Mouse (Mus musculus) myocyte (in vitro differentiated cells): Measurements from ENCODE around the gene Rnf181. TPM values are rescaled to one million over a fixed set of nuclear protein-coding genes. Genes with fewer than 3 reads are reported as not detected.

ENCODE experiments used
- H3K27me3 ChIP-seq: one replicate; pipeline ENCODE4 v1.6.1; 2011; ENCODE audit not compliant: control insufficient read depth, insufficient read depth, insufficient read length
- H3K36me3 ChIP-seq: one replicate; pipeline ENCODE4 v1.6.1; 2011; ENCODE audit not compliant: control insufficient read depth, insufficient read depth
- H3K4me2 ChIP-seq: one replicate; pipeline ENCODE4 v1.6.1; 2011; ENCODE audit warnings: low read depth, control low read depth
- H3K4me3 ChIP-seq: one replicate; pipeline ENCODE4 v1.5.1; 2011; ENCODE audit warnings: mild to moderate bottlenecking, control low read depth, moderate library complexity
- H3K79me2 ChIP-seq: one replicate; pipeline ENCODE4 v1.6.1; 2011; ENCODE audit not compliant: control insufficient read depth, insufficient read depth
- H3ac ChIP-seq: one replicate; pipeline ENCODE4 v1.6.1; 2011; ENCODE audit not compliant: control insufficient read depth, insufficient read length
- CEBPB ChIP-seq: IDR thresholded peaks from 2 replicates; pipeline ENCODE4 v1.6.1; 2011; ENCODE audit warnings: mild to moderate bottlenecking, moderate library complexity; ENCODE audit not compliant: poor library complexity, insufficient read depth, severe bottlenecking
- E2F4 ChIP-seq: IDR thresholded peaks from one replicate; pipeline ENCODE4 v1.6.1; 2011; ENCODE audit warnings: mild to moderate bottlenecking, control low read depth, moderate library complexity; ENCODE audit not compliant: insufficient read depth
- MAX ChIP-seq: IDR thresholded peaks from one replicate; pipeline ENCODE4 v1.6.1; 2011; ENCODE audit warnings: low read depth, mild to moderate bottlenecking, control low read depth
- MYOD1 ChIP-seq, 3 experiments: IDR thresholded peaks; one replicate each; pipeline ENCODE4 v1.6.1; 2011; ENCODE audit warnings: control low read depth in 2 of 3, low read depth in 2 of 3, mild to moderate bottlenecking in 2 of 3, moderate library complexity in 1 of 3; ENCODE audit not compliant: insufficient read length in 2 of 3, control insufficient read depth in 1 of 3
- MYOG ChIP-seq, 3 experiments: IDR thresholded peaks; one replicate each; pipeline ENCODE4 v1.6.1; 2011; ENCODE audit warnings: control low read depth in 2 of 3, low read depth in 2 of 3, mild to moderate bottlenecking in 2 of 3; ENCODE audit not compliant: insufficient read length in 2 of 3, control insufficient read depth in 1 of 3, insufficient read depth in 1 of 3
- POLR2A ChIP-seq: IDR thresholded peaks from one replicate; pipeline ENCODE4 v1.6.1; 2011; ENCODE audit warnings: low read depth, mild to moderate bottlenecking, control low read depth, moderate library complexity; ENCODE audit not compliant: insufficient read length
- POLR2AphosphoS2 ChIP-seq: IDR thresholded peaks from one replicate; pipeline ENCODE4 v1.6.1; 2011; ENCODE audit warnings: low read depth, control low read depth; ENCODE audit not compliant: insufficient read length
- REST ChIP-seq: IDR thresholded peaks from one replicate; pipeline ENCODE4 v1.6.1; 2011; ENCODE audit warnings: mild to moderate bottlenecking, control low read depth, moderate library complexity; ENCODE audit not compliant: insufficient read depth, insufficient read length
- SRF ChIP-seq: IDR thresholded peaks from one replicate; pipeline ENCODE4 v1.6.1; 2011; ENCODE audit warnings: low read depth; ENCODE audit not compliant: control insufficient read depth, insufficient read length
- TCF12 ChIP-seq: IDR thresholded peaks from one replicate; pipeline ENCODE4 v1.6.1; 2011; ENCODE audit warnings: mild to moderate bottlenecking, control low read depth; ENCODE audit not compliant: poor library complexity, insufficient read depth, severe bottlenecking
- TCF3 ChIP-seq: IDR thresholded peaks from one replicate; pipeline ENCODE4 v1.6.1; 2011; ENCODE audit warnings: low read depth, control low read depth; ENCODE audit not compliant: insufficient read length
- USF1 ChIP-seq: IDR thresholded peaks from one replicate; pipeline ENCODE4 v1.6.1; 2011; ENCODE audit warnings: low read depth, mild to moderate bottlenecking, control low read depth, moderate library complexity
- polyA plus RNA-seq: library from polyadenylated mRNA; unstranded; fragments of >200 nt; fragmentation: generic; extraction: Trizol; gene quantifications from one replicate; pipeline ENCODE4 v1.2.1, GENCODE M21; 2012; ENCODE audit warnings: missing spikeins

Gene Rnf181
- polyA plus RNA-seq, 1 experiment: 169 TPM

DNA sequence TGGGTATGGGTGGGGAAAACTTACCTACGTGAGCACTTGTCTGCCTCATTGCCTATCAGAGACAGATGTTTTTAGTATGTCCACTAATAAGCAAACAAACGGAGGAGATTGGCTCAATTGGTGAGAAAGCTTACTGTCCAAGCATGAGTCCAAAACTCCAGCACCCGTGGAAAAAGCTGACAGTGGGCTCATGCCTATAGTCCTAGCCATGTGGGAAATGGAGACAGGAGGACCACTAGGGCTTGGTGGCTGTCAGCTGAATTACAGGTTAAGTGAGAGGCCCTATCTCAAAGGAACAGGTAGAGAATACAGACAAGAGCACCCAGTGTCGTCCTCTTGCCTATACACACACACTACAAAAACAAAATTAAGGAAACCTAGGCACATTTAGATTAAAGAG is 20.5 kb downstream of the Rnf181 start:
- Histone ChIP-seq H3K4me2 (peak overlapping the region; percentile 75), H3K27me3 (no peaks in the 10 kb centered on the region), H3K4me3 (peak overlapping the region; percentile 53), H3K79me2 (peaks cover 67% of the 10 kb centered on the region), H3ac (no peak overlapping the region), H3K36me3 (peaks cover 17% of the 10 kb centered on the region)
- TF ChIP-seq POLR2AphosphoS2 (no peak), TCF12 (no peak), MYOG (IDR thresholded peaks at IDR 0.05; ENCODE audit: control insufficient read depth in 1 of 3, insufficient read depth in 1 of 3, insufficient read length in 2 of 3, low read depth in 2 of 3) (no peak), POLR2A (no peak), TCF3 (no peak), CEBPB (no peak), E2F4 (no peak)

DNA sequence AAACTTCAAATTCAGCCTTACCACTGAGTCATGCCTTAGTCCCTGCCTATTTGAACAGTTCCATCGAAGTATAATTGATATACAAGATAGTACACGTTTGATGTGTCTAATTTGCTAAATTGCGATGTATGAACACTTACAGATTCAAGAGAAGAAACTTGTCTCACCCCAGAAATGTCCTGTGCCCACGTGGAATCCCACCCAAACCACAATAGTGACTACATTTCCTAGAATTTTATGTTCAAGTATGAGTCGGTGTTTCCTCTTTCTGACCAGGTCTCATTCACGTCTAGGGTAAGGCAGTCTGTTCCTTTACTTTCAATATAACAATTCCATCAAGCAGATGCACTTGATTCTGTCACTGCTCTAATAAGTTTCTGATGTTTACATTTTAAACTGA is 21.1 kb downstream of the Rnf181 start:
- H3K4me2 ChIP-seq: peak overlapping the region; percentile 91
- peaks cover 14% of the 10 kb centered on the region for H3K36me3 ChIP-seq
- no peak for TF ChIP-seq POLR2A
- no peak for TF ChIP-seq POLR2AphosphoS2
- H3K79me2 ChIP-seq: peaks cover 70% of the 10 kb centered on the region
- H3K4me3 ChIP-seq: peak overlapping the region; percentile 69
- H3K27me3 ChIP-seq: no peaks in the 10 kb centered on the region
- no peak overlapping the region for H3ac ChIP-seq

DNA sequence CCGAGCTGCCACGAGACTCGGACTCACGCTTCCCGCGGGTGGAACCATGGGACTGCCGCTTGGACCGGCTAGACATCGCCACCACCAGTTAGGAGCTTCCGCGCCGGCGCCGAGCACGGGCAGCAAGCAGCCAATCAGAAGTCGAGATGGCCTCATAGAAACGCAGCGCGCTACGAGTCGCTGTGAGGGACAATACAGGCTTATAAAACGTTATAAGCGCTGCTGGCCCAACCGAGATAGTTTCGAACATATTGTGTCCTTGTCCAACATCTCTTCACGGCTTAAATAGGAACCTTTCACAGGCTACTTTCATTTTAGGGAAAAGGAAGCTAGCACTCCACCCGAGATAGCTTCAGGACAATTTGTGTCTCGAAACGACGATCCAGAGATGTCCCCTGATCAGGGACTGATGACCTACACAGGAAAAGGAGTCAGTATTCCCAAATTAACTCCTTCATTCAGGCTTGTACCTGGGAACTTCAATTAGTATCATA is 21.6 kb downstream of the Rnf181 start, which contains the start of gene Usp39:
Usp39 (minus strand) TSS at position 111 of the 494 bp plus-strand sequence.
- peaks cover 13% of the 10 kb centered on the region for H3K36me3 ChIP-seq

DNA sequence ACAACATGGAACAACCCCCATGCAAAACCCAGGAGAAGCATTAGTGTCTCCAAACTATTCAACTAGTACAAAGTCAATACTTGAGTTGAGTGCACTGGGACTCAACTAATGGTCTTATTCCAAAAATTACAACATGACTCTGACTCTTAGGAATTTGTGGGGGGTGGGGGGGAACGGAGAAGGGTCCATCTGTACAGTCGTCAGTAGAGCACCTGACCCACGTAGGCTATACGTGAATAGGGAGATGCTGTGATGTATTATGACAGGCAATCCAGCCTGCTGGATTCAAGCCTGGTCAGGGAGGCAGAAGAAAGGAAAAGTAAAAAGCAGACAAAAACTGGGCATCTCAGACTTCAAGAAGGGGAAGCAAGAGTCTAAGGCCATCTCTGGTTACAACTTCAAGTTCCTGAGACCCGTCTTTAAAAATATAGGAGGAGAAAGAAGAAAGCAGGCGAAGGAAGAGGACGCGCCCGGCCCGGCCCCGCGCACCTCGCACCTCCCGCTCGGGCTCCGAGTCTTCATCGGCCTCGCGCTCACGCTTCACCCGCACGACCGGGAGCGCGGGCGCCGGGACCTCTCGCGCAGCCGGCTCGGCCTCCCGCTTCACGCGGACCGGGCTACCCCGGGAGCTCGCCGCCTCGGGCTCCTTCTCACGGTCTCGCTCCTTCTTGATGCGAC is 22.2 kb downstream of the Rnf181 start:
- peaks cover 73% of the 10 kb centered on the region for H3K79me2 ChIP-seq
- no peaks in the 10 kb centered on the region for H3K27me3 ChIP-seq
- H3K4me3 ChIP-seq: peak overlapping the region; percentile 69
- H3ac ChIP-seq: peak overlapping the region; percentile 92
- peaks cover 8% of the 10 kb centered on the region for H3K36me3 ChIP-seq
- TF ChIP-seq USF1 (no peak), TCF3 (no peak), CEBPB (no peak), MYOD1 (IDR thresholded peaks at IDR 0.05; ENCODE audit: control insufficient read depth in 1 of 3, insufficient read length in 2 of 3, low read depth in 2 of 3) (no peak), E2F4 (no peak), SRF (no peak), MAX (no peak), POLR2AphosphoS2 (no peak), POLR2A (no peak), TCF12 (no peak), REST (no peak), MYOG (IDR thresholded peaks at IDR 0.05; ENCODE audit: control insufficient read depth in 1 of 3, insufficient read depth in 1 of 3, insufficient read length in 2 of 3, low read depth in 2 of 3) (no peak)
- peak overlapping the region; percentile 96 for H3K4me2 ChIP-seq

More for the DNA sequence above, 21.6 kb downstream of the Rnf181 start, which contains the start of gene Usp39:
- Histone ChIP-seq H3ac (peak within 1 kb of the TSS; percentile 92), H3K4me3 (peak within 1 kb of the TSS; percentile 69), H3K27me3 (no peaks in the 10 kb centered on the region), H3K4me2 (peak within 1 kb of the TSS; percentile 96), H3K79me2 (peaks cover 72% of the 10 kb centered on the region)
- TF ChIP-seq POLR2AphosphoS2: peak; percentile 94
- TF ChIP-seq SRF: no peak
- TF ChIP-seq MAX: no peak
- TF ChIP-seq POLR2A: peak; percentile 95
- TF ChIP-seq USF1: peak; percentile 24
- no peak for TF ChIP-seq MYOD1 (IDR thresholded peaks at IDR 0.05; ENCODE audit: control insufficient read depth in 1 of 3, insufficient read length in 2 of 3, low read depth in 2 of 3)
- TF ChIP-seq E2F4: peak; percentile 78

DNA sequence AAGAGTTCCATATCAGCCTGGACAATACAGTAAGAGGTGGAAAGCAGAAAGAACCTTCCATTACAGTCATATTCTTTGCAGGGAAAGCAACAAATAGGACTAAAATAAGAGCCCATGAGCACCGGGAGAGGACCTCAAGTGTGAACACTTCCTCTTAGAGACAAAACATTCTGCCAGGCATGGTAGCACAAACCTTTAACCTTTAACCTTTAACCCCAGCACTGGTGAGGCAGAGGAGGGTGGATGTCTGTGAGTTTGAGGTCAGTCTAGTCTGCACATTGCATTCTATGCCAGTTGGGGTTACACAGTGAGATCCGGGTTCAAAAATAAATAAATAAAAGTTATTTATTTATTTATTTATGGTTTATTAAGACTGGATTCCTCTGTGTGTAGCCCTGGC is 26.3 kb downstream of the Rnf181 start:
- TF ChIP-seq TCF12 (no peak), MYOD1 (IDR thresholded peaks at IDR 0.05; ENCODE audit: control insufficient read depth in 1 of 3, insufficient read length in 2 of 3, low read depth in 2 of 3) (no peak), REST (no peak), USF1 (no peak), E2F4 (no peak), POLR2A (no peak), TCF3 (no peak), MAX (no peak), CEBPB (no peak), POLR2AphosphoS2 (no peak), MYOG (IDR thresholded peaks at IDR 0.05; ENCODE audit: control insufficient read depth in 1 of 3, insufficient read depth in 1 of 3, insufficient read length in 2 of 3, low read depth in 2 of 3) (no peak), SRF (no peak)
- Histone ChIP-seq H3K27me3 (no peaks in the 10 kb centered on the region), H3K79me2 (peaks cover 49% of the 10 kb centered on the region), H3K36me3 (peaks cover 44% of the 10 kb centered on the region), H3K4me3 (no peak overlapping the region), H3ac (no peak overlapping the region), H3K4me2 (no peak overlapping the region)

DNA sequence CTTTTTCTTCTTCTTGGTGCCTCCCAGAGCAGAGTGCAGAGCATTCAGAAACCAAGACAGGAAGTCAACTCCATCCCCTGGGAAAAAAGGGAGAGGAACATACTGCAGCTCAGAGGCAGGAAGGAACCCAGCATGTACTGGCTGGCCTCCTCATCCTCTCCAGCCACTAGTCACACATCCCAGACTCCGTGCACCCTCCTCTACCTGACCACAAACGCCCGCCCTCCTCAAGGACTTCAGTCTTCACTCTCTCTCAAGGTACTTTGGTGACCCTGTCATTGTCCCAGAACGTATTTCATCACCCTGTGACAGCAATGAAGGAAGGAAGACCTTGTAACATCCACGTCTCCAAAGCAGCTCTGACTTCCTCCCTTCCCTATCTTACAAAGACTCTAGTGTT is 33.6 kb downstream of the Rnf181 start:
- H3ac ChIP-seq: no peak overlapping the region
- H3K4me3 ChIP-seq: no peak overlapping the region

More for the DNA sequence above, 33.6 kb downstream of the Rnf181 start:
- no peak overlapping the region for H3K4me2 ChIP-seq
- H3K79me2 ChIP-seq: no peaks in the 10 kb centered on the region
- no peak for TF ChIP-seq REST
- TF ChIP-seq POLR2A: no peak
- TF ChIP-seq E2F4: no peak
- no peak for TF ChIP-seq SRF
- no peak for TF ChIP-seq POLR2AphosphoS2
- no peak for TF ChIP-seq MYOG (IDR thresholded peaks at IDR 0.05; ENCODE audit: control insufficient read depth in 1 of 3, insufficient read depth in 1 of 3, insufficient read length in 2 of 3, low read depth in 2 of 3)
- TF ChIP-seq TCF3: no peak
- no peak for TF ChIP-seq CEBPB
- TF ChIP-seq MYOD1 (IDR thresholded peaks at IDR 0.05; ENCODE audit: control insufficient read depth in 1 of 3, insufficient read length in 2 of 3, low read depth in 2 of 3): no peak
- no peak for TF ChIP-seq USF1
- TF ChIP-seq MAX: no peak
- TF ChIP-seq TCF12: no peak
- H3K27me3 ChIP-seq: no peaks in the 10 kb centered on the region
- peaks cover 66% of the 10 kb centered on the region for H3K36me3 ChIP-seq
